Mouse (Mus musculus): ENCODE data around the gene Pou5f1. TPM values are rescaled to one million over a fixed set of nuclear protein-coding genes. Genes with fewer than 3 reads are reported as not detected.

Pou5f1 gene
- polyA plus RNA-seq, 1 experiment from 2014 or later = not detected

GRCm38 (mm10) chr17:35469842-35470751 is 35.7 kb upstream of the Pou5f1 start, which contains the start of gene H2-Q10:
Gene H2-Q10, plus strand, starts transcription at chr17:35470089.
- peak; percentile 28 for DNase-seq (ENCODE audit: low spot score)
- 2% methylated on average over 76 of the region's 80 CpGs for WGBS
- Histone ChIP-seq H3K27ac (replicated peaks) (no peak within 1 kb of the TSS), H3K27me3 (ENCODE audit: control insufficient read depth, insufficient read depth, low read length) (peaks cover 6% of the 10 kb centered on the region; the same call in 1 of the 2 replicates), H3K36me3 (ENCODE audit: control insufficient read depth, insufficient read depth, low read length) (no peaks in the 10 kb centered on the region), H3K4me2 (replicated peaks; ENCODE audit: low read depth) (peak within 1 kb of the TSS; percentile 69), H3K4me1 (replicated peaks; ENCODE audit: control insufficient read depth, insufficient read depth) (0 out of 2 replicates have a peak, but pooled peaks cover 2% of the 10 kb centered on the region), H3K9ac (ENCODE audit: low read length) (no peak within 1 kb of the TSS), H3K4me3 (ENCODE audit: low read depth, low read length) (peak within 1 kb of the TSS; percentile 42), H3K9me3 (ENCODE audit: control insufficient read depth, low read length) (no peaks in the 10 kb centered on the region)
- ATAC-seq (ENCODE audit: low FRiP score, low TSS enrichment) = peak; percentile 54; the same call in 1 of the 2 replicates
- no peak for TF ChIP-seq CTCF (IDR thresholded peaks at IDR 0.05; ENCODE audit: low read depth)
- no peak for TF ChIP-seq EP300 (optimal IDR thresholded peaks at IDR 0.05)

- Histone ChIP-seq H3K9me3 (ENCODE audit: control insufficient read depth, low read length) (no peaks in the 10 kb centered on the region), H3K4me2 (replicated peaks; ENCODE audit: low read depth) (no peak overlapping the region), H3K9ac (ENCODE audit: low read length) (no peak overlapping the region), H3K36me3 (ENCODE audit: control insufficient read depth, insufficient read depth, low read length) (no peaks in the 10 kb centered on the region), H3K4me1 (replicated peaks; ENCODE audit: control insufficient read depth, insufficient read depth) (no peaks in the 10 kb centered on the region), H3K27ac (replicated peaks) (no peak overlapping the region), H3K4me3 (ENCODE audit: low read depth, low read length) (no peak overlapping the region), H3K27me3 (ENCODE audit: control insufficient read depth, insufficient read depth, low read length) (no peaks in the 10 kb centered on the region)
- ATAC-seq (ENCODE audit: low FRiP score, low TSS enrichment) = no peak
- DNase-seq (ENCODE audit: low spot score) = peak; percentile 67
- under 1% methylated on average over 9 of the region's 9 CpGs for WGBS
- peak; percentile 93 for TF ChIP-seq CTCF (IDR thresholded peaks at IDR 0.05; ENCODE audit: low read depth)
- TF ChIP-seq EP300 (optimal IDR thresholded peaks at IDR 0.05) = no peak
These were observed 21.8 kb upstream of the Pou5f1 start for GRCm38 (mm10) chr17:35484066-35484465.

- no peak overlapping the region for H3K4me3 ChIP-seq (ENCODE audit: low read depth, low read length)
- no peaks in the 10 kb centered on the region for H3K27me3 ChIP-seq (ENCODE audit: control insufficient read depth, insufficient read depth, low read length)
- no peaks in the 10 kb centered on the region for H3K4me1 ChIP-seq (replicated peaks; ENCODE audit: control insufficient read depth, insufficient read depth)
- no peak overlapping the region for H3K27ac ChIP-seq (replicated peaks)
- WGBS = 16% methylated on average over 4 of the region's 4 CpGs
- no peak overlapping the region for H3K9ac ChIP-seq (ENCODE audit: low read length)
- H3K36me3 ChIP-seq (ENCODE audit: control insufficient read depth, insufficient read depth, low read length) = no peaks in the 10 kb centered on the region
- H3K4me2 ChIP-seq (replicated peaks; ENCODE audit: low read depth) = no peak overlapping the region
- no peaks in the 10 kb centered on the region for H3K9me3 ChIP-seq (ENCODE audit: control insufficient read depth, low read length)
- DNase-seq (ENCODE audit: low spot score) (peak; percentile 25), ATAC-seq (ENCODE audit: low FRiP score, low TSS enrichment) (no peak; the same call in 1 of the 2 replicates)
- TF ChIP-seq EP300 (optimal IDR thresholded peaks at IDR 0.05) = no peak
- TF ChIP-seq CTCF (IDR thresholded peaks at IDR 0.05; ENCODE audit: low read depth) = no peak
These were observed 20.1 kb upstream of the Pou5f1 start for GRCm38 (mm10) chr17:35485702-35486101.

- Histone ChIP-seq H3K36me3 (ENCODE audit: control insufficient read depth, insufficient read depth, low read length) (no peaks in the 10 kb centered on the region), H3K27me3 (ENCODE audit: control insufficient read depth, insufficient read depth, low read length) (no peaks in the 10 kb centered on the region), H3K4me2 (replicated peaks; ENCODE audit: low read depth) (no peak overlapping the region), H3K9ac (ENCODE audit: low read length) (no peak overlapping the region), H3K4me3 (ENCODE audit: low read depth, low read length) (no peak overlapping the region), H3K9me3 (ENCODE audit: control insufficient read depth, low read length) (no peaks in the 10 kb centered on the region), H3K4me1 (replicated peaks; ENCODE audit: control insufficient read depth, insufficient read depth) (no peaks in the 10 kb centered on the region), H3K27ac (replicated peaks) (no peak overlapping the region)
- WGBS = 44% methylated on average over 10 of the region's 10 CpGs
- DNase-seq (ENCODE audit: low spot score) (no peak), ATAC-seq (ENCODE audit: low FRiP score, low TSS enrichment) (no peak)
- TF ChIP-seq CTCF (IDR thresholded peaks at IDR 0.05; ENCODE audit: low read depth) (no peak), EP300 (optimal IDR thresholded peaks at IDR 0.05) (no peak)
These were observed 19.1 kb upstream of the Pou5f1 start for GRCm38 (mm10) chr17:35486726-35487125.

- H3K36me3 ChIP-seq (ENCODE audit: control insufficient read depth, insufficient read depth, low read length) = no peaks in the 10 kb centered on the region
These were observed 17.8 kb upstream of the Pou5f1 start for GRCm38 (mm10) chr17:35488041-35488440.

GRCm38 (mm10) chr17:35490320-35490719 is 15.5 kb upstream of the Pou5f1 start:
- no peak overlapping the region for H3K27ac ChIP-seq (replicated peaks)
- H3K4me1 ChIP-seq (replicated peaks; ENCODE audit: control insufficient read depth, insufficient read depth) = no peaks in the 10 kb centered on the region
- 60% methylated on average over 5 of the region's 5 CpGs for WGBS
- TF ChIP-seq EP300 (optimal IDR thresholded peaks at IDR 0.05) (no peak), CTCF (IDR thresholded peaks at IDR 0.05; ENCODE audit: low read depth) (no peak)
- H3K9ac ChIP-seq (ENCODE audit: low read length) = no peak overlapping the region
- H3K36me3 ChIP-seq (ENCODE audit: control insufficient read depth, insufficient read depth, low read length) = no peaks in the 10 kb centered on the region
- no peaks in the 10 kb centered on the region for H3K27me3 ChIP-seq (ENCODE audit: control insufficient read depth, insufficient read depth, low read length)
- H3K4me2 ChIP-seq (replicated peaks; ENCODE audit: low read depth) = no peak overlapping the region
- H3K4me3 ChIP-seq (ENCODE audit: low read depth, low read length) = no peak overlapping the region
- DNase-seq (ENCODE audit: low spot score) (no peak), ATAC-seq (ENCODE audit: low FRiP score, low TSS enrichment) (no peak)
- H3K9me3 ChIP-seq (ENCODE audit: control insufficient read depth, low read length) = no peaks in the 10 kb centered on the region

More at GRCm38 (mm10) chr17:35488041-35488440, 17.8 kb upstream of the Pou5f1 start:
- Histone ChIP-seq H3K4me3 (ENCODE audit: low read depth, low read length) (no peak overlapping the region), H3K27ac (replicated peaks) (no peak overlapping the region), H3K9ac (ENCODE audit: low read length) (no peak overlapping the region), H3K27me3 (ENCODE audit: control insufficient read depth, insufficient read depth, low read length) (no peaks in the 10 kb centered on the region), H3K9me3 (ENCODE audit: control insufficient read depth, low read length) (no peaks in the 10 kb centered on the region), H3K4me2 (replicated peaks; ENCODE audit: low read depth) (no peak overlapping the region), H3K4me1 (replicated peaks; ENCODE audit: control insufficient read depth, insufficient read depth) (no peaks in the 10 kb centered on the region)
- WGBS = 95% methylated on average over 2 of the region's 2 CpGs
- TF ChIP-seq EP300 (optimal IDR thresholded peaks at IDR 0.05) = no peak
- TF ChIP-seq CTCF (IDR thresholded peaks at IDR 0.05; ENCODE audit: low read depth) = no peak
- ATAC-seq (ENCODE audit: low FRiP score, low TSS enrichment) (no peak), DNase-seq (ENCODE audit: low spot score) (no peak)
